Mouse (Mus musculus): ENCODE measurements around the gene Mau2. TPM values are rescaled to one million over a fixed set of nuclear protein-coding genes. Genes with fewer than 3 reads are reported as not detected.
"Not testable (repeated sequence)": the region's sequence is repeated elsewhere in the genome, so short reads cannot be mapped to it uniquely, and the experiment has no call there.

The Mau2 gene
- polyA plus RNA-seq, 1 experiment from 2014 or later, result 75.8 TPM

DNA sequence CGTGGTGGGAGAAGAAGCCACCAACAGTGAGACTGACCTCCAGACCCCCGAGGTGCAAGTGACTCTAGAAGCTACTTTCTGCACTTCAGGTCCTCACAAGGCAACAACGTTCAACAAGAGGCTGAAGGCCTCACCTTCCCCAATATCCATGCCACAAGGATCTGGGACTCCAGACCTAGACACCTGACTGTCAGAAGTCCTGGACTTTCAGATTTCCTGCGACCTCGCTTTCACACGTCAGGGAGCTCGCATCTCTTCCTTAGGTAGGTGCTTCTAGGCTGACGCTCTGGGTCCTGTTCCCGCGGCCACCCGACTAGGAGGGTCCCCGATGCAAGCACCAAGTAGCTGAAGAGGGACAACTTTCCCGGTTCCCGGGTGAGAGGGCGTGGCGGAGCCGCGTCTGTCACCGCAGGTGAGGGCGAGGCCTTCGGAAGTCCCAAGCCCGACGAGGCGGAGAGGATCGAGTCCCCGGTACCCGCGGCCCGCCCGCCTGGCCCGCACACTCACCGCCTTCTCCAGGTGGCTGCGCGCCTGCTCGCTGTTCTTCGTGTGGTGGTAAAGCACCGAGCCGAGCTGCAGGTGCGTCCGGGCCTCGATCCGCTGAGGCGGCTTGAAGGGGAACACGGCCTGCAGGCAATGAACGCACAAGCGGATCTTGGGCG is 518 bp downstream of the Mau2 start:
- Histone ChIP-seq H3K4me3 (ENCODE audit: low read depth, low read length) (peak overlapping the region; percentile 70), H3K27ac (ENCODE audit: low read length) (peak overlapping the region; percentile 87), H3K27me3 (ENCODE audit: control insufficient read depth, insufficient read depth, low read depth, low read length) (no peaks in the 10 kb centered on the region), H3K9ac (ENCODE audit: low read depth, low read length) (peak overlapping the region; percentile 81), H3K4me2 (ENCODE audit: low read length) (peak overlapping the region; percentile 90), H3K9me3 (replicated peaks; ENCODE audit: control insufficient read depth, low read length, poor library complexity, severe bottlenecking) (no peaks in the 10 kb centered on the region), H3K4me1 (ENCODE audit: control insufficient read depth, insufficient read depth, low read length) (peaks cover 35% of the 10 kb centered on the region), H3K36me3 (ENCODE audit: control insufficient read depth, insufficient read depth, low read length) (no peaks in the 10 kb centered on the region; the same call in 1 of the 2 replicates)
- 1% methylated on average over 47 of the region's 47 CpGs for WGBS
- no peak; the same call in none of the 2 replicates for ATAC-seq

DNA sequence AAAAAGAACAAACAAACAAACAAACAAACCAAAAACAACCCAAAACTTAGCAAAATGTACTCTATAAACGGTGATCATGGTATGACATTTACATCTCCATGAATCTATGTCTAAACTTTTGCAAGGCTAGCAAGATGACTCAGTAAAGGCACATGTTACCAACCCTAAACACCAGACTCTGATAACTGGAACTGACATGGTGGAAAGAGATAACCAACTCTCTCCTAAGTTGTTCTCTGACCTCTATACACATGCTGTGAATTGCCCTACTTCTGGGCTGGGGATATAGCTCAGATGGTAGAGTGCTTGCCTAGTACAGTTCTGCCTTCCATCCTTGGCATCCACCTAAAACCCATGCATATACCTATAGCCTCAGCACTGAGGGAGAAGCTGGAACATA is 4.5 kb downstream of the Mau2 start:
- peaks cover 23% of the 10 kb centered on the region for H3K4me1 ChIP-seq (ENCODE audit: control insufficient read depth, insufficient read depth, low read length)
- H3K4me2 ChIP-seq (ENCODE audit: low read length), result no peak overlapping the region
- no peaks in the 10 kb centered on the region; the same call in 1 of the 2 replicates for H3K36me3 ChIP-seq (ENCODE audit: control insufficient read depth, insufficient read depth, low read length)
- WGBS, result 97% methylated on average over 1 of the region's 1 CpGs
- H3K9ac ChIP-seq (ENCODE audit: low read depth, low read length), result no peak overlapping the region
- no peak for ATAC-seq
- H3K27me3 ChIP-seq (ENCODE audit: control insufficient read depth, insufficient read depth, low read depth, low read length), result no peaks in the 10 kb centered on the region
- H3K9me3 ChIP-seq (replicated peaks; ENCODE audit: control insufficient read depth, low read length, poor library complexity, severe bottlenecking), result no peaks in the 10 kb centered on the region
- no peak overlapping the region for H3K27ac ChIP-seq (ENCODE audit: low read length)
- H3K4me3 ChIP-seq (ENCODE audit: low read depth, low read length), result no peak overlapping the region

DNA sequence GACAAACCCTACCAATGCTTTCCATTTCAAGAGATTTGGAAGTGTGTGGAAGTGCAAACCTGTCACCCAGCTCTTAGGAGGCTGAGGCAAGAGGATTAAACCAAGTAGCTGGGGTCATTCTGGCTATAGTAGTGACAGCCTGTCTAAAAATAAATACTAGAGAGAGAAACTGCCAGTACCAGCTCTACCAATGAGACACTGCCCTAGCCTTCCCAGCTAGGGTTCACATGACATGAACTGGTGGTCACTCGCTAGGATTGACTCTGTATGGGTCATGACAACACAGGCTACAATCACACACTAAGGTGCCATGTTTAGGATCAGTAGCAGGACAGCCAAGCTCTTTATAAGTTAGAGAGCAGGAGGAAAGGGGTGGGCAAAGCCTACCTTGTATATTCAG is 12.3 kb downstream of the Mau2 start:
- peaks cover 47% of the 10 kb centered on the region for H3K36me3 ChIP-seq (ENCODE audit: control insufficient read depth, insufficient read depth, low read length)
- WGBS, result 95% methylated on average over 1 of the region's 1 CpGs
- no peak for ATAC-seq

DNA sequence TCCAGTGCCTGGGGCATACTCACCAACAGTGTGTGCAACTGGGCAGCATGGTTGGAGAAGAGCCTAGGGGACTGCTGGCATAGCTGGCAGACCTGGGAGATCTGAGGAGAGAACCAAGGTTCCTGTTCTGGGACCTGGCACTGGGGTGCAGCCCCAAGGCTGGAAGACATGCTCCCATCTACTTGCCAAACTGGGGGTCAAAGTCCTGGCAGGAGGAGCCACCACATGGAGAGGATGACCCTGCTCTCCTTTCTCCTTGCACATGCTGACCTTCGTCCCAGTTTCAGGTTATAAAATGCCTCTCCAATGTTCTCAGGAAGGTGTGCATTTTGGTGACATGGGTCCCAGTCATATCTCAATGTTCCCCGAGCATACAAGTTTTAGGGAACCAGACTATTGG is 16.4 kb downstream of the Mau2 start:
- Histone ChIP-seq H3K9ac (ENCODE audit: low read depth, low read length) (no peak overlapping the region), H3K27me3 (ENCODE audit: control insufficient read depth, insufficient read depth, low read depth, low read length) (no peaks in the 10 kb centered on the region), H3K27ac (ENCODE audit: low read length) (no peak overlapping the region), H3K4me1 (ENCODE audit: control insufficient read depth, insufficient read depth, low read length) (no peaks in the 10 kb centered on the region), H3K4me2 (ENCODE audit: low read length) (no peak overlapping the region), H3K9me3 (replicated peaks; ENCODE audit: control insufficient read depth, low read length, poor library complexity, severe bottlenecking) (no peaks in the 10 kb centered on the region), H3K4me3 (ENCODE audit: low read depth, low read length) (no peak overlapping the region), H3K36me3 (ENCODE audit: control insufficient read depth, insufficient read depth, low read length) (peaks cover 78% of the 10 kb centered on the region)
- no peak for ATAC-seq
- 100% methylated on average over 2 of the region's 2 CpGs for WGBS

More for the DNA sequence above, 12.3 kb downstream of the Mau2 start:
- H3K27ac ChIP-seq (ENCODE audit: low read length), result no peak overlapping the region
- H3K9ac ChIP-seq (ENCODE audit: low read depth, low read length), result no peak overlapping the region
- no peaks in the 10 kb centered on the region for H3K27me3 ChIP-seq (ENCODE audit: control insufficient read depth, insufficient read depth, low read depth, low read length)
- H3K4me3 ChIP-seq (ENCODE audit: low read depth, low read length), result no peak overlapping the region
- H3K4me1 ChIP-seq (ENCODE audit: control insufficient read depth, insufficient read depth, low read length), result no peaks in the 10 kb centered on the region
- no peaks in the 10 kb centered on the region for H3K9me3 ChIP-seq (replicated peaks; ENCODE audit: control insufficient read depth, low read length, poor library complexity, severe bottlenecking)
- no peak overlapping the region for H3K4me2 ChIP-seq (ENCODE audit: low read length)

DNA sequence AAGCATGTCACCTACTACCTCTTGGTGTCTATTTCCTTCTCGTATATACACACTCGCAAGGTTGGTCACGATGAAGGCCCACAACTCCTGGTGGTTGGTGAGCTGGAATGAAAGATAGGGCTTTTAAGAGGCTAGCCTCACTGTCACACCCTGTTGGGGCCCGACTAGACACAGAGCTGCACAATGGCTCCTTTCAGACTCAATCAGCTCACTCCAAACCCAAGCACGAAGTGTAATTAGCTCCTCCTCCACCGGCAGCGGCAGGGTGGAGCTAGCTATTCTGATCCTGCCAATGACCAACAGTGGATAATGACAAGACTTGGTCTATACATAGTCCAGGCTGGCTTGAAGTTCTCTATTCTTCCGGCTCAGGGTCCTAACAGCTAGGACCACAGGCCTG is 18.9 kb downstream of the Mau2 start:
- H3K27me3 ChIP-seq (ENCODE audit: control insufficient read depth, insufficient read depth, low read depth, low read length), result no peaks in the 10 kb centered on the region
- H3K27ac ChIP-seq (ENCODE audit: low read length), result no peak overlapping the region
- WGBS, result 65% methylated on average over 8 of the region's 8 CpGs
- ATAC-seq, result no peak
- no peak overlapping the region for H3K9ac ChIP-seq (ENCODE audit: low read depth, low read length)
- H3K4me2 ChIP-seq (ENCODE audit: low read length), result no peak overlapping the region
- H3K4me1 ChIP-seq (ENCODE audit: control insufficient read depth, insufficient read depth, low read length), result no peaks in the 10 kb centered on the region
- no peak overlapping the region for H3K4me3 ChIP-seq (ENCODE audit: low read depth, low read length)
- no peaks in the 10 kb centered on the region for H3K9me3 ChIP-seq (replicated peaks; ENCODE audit: control insufficient read depth, low read length, poor library complexity, severe bottlenecking)
- H3K36me3 ChIP-seq (ENCODE audit: control insufficient read depth, insufficient read depth, low read length), result peaks cover 87% of the 10 kb centered on the region

DNA sequence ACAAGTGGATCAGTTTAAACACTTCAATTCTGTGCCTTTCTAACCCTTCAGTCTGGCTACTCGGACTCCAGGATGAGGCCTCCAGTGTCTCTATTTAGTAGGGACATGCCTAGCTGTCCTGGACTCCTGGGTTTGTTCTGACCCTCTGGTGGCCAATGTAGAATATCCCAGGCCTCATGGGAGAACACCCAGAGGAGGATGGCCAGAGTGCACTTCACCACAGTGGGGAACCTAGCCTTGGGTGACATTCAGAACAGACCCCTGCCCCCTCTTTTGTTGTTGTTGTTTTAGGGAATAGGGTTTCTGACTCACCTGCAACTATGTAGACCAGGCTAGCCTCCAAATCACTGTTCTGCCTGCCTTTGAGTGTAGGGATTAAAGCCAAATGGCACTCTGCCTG is 27.5 kb downstream of the Mau2 start:
- Histone ChIP-seq H3K36me3 (ENCODE audit: control insufficient read depth, insufficient read depth, low read length) (peaks cover 24% of the 10 kb centered on the region), H3K4me1 (ENCODE audit: control insufficient read depth, insufficient read depth, low read length) (no peaks in the 10 kb centered on the region), H3K4me3 (ENCODE audit: low read depth, low read length) (no peak overlapping the region), H3K9me3 (replicated peaks; ENCODE audit: control insufficient read depth, low read length, poor library complexity, severe bottlenecking) (no peaks in the 10 kb centered on the region), H3K27ac (ENCODE audit: low read length) (no peak overlapping the region), H3K27me3 (ENCODE audit: control insufficient read depth, insufficient read depth, low read depth, low read length) (no peaks in the 10 kb centered on the region), H3K9ac (ENCODE audit: low read depth, low read length) (no peak overlapping the region), H3K4me2 (ENCODE audit: low read length) (no peak overlapping the region)
- 93% methylated on average over 1 of the region's 1 CpGs for WGBS
- ATAC-seq, result no peak; the same call in 1 of the 2 replicates

DNA sequence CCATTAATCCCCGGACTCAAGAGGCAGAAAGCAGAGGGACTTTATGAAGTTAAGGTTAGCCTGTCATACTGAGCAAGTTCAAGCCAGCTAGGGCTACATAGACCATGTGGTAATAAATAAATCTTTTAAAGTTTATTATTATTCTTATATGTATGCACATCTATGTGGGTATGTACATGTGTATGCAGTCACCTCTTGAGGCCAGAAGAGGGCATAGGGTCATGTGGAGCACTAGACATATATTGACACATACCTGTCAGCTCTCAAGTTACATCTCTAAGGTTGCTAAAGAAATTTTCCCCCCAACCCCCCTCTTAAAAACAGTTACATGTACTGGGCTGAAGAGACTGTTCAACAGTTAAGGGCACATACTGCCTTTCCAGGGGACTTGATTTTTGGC is 29.8 kb downstream of the Mau2 start:
- H3K9me3 ChIP-seq (replicated peaks; ENCODE audit: control insufficient read depth, low read length, poor library complexity, severe bottlenecking), result no peaks in the 10 kb centered on the region
- H3K4me2 ChIP-seq (ENCODE audit: low read length), result no peak overlapping the region
- no peak overlapping the region for H3K4me3 ChIP-seq (ENCODE audit: low read depth, low read length)
- no peak overlapping the region for H3K27ac ChIP-seq (ENCODE audit: low read length)
- H3K36me3 ChIP-seq (ENCODE audit: control insufficient read depth, insufficient read depth, low read length), result peaks cover 7% of the 10 kb centered on the region
- 87% methylated on average over 1 of the region's 1 CpGs for WGBS
- ATAC-seq, result no peak
- H3K4me1 ChIP-seq (ENCODE audit: control insufficient read depth, insufficient read depth, low read length), result no peaks in the 10 kb centered on the region
- H3K27me3 ChIP-seq (ENCODE audit: control insufficient read depth, insufficient read depth, low read depth, low read length), result no peaks in the 10 kb centered on the region
- H3K9ac ChIP-seq (ENCODE audit: low read depth, low read length), result no peak overlapping the region

DNA sequence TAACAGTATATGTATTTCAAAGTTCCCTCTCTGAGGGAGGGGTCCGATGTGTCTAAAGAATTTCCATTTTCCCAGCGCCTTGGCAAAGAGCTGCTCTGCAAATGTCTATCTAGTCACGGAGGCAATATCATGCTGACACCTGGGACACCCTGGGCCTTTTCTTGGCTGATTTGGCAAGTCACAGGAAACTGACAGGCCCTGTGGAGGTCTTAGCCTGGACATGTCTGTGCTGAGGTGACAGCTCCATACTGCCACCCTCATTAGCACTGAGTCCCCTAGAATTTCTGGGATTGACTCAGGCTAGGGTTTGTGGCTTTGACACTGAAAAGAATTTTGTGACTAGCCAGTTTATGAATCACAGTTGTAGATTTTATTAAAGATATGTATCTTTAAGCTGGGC is 30.2 kb downstream of the Mau2 start:
- Histone ChIP-seq H3K36me3 (ENCODE audit: control insufficient read depth, insufficient read depth, low read length) (peaks cover 6% of the 10 kb centered on the region; the same call in 1 of the 2 replicates), H3K9ac (ENCODE audit: low read depth, low read length) (no peak overlapping the region), H3K27me3 (ENCODE audit: control insufficient read depth, insufficient read depth, low read depth, low read length) (no peaks in the 10 kb centered on the region), H3K4me2 (ENCODE audit: low read length) (no peak overlapping the region), H3K27ac (ENCODE audit: low read length) (no peak overlapping the region), H3K4me3 (ENCODE audit: low read depth, low read length) (no peak overlapping the region), H3K9me3 (replicated peaks; ENCODE audit: control insufficient read depth, low read length, poor library complexity, severe bottlenecking) (no peaks in the 10 kb centered on the region), H3K4me1 (ENCODE audit: control insufficient read depth, insufficient read depth, low read length) (no peaks in the 10 kb centered on the region)
- 76% methylated on average over 3 of the region's 3 CpGs for WGBS
- ATAC-seq, result no peak

DNA sequence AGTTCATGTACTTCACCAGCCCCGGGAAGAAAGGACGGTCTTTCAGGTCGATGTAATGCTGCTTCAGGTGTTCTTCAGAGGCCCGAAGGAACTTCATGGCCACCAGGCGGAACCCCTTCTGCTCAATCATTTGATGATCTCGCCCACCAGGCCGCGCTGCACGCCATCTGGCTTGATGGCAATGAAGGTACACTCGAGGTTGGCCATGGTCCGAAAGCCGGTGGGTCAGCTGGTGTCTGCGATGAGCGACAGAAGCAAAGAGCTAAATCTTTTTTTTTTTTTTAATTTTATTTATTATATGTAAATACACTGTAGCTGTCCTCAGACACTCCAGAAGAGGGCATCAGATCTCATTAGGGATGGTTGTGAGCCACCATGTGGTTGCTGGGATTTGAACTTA is 31.7 kb downstream of the Mau2 start:
- H3K27me3 ChIP-seq (ENCODE audit: control insufficient read depth, insufficient read depth, low read depth, low read length); H3K36me3 ChIP-seq (ENCODE audit: control insufficient read depth, insufficient read depth, low read length); H3K27ac ChIP-seq (ENCODE audit: low read length); H3K9ac ChIP-seq (ENCODE audit: low read depth, low read length); H3K4me1 ChIP-seq (ENCODE audit: control insufficient read depth, insufficient read depth, low read length); H3K9me3 ChIP-seq (replicated peaks; ENCODE audit: control insufficient read depth, low read length, poor library complexity, severe bottlenecking); H3K4me2 ChIP-seq (ENCODE audit: low read length); ATAC-seq; H3K4me3 ChIP-seq (ENCODE audit: low read depth, low read length): not testable (repeated sequence)
- WGBS, result 95% methylated on average over 14 of the region's 14 CpGs
